Mouse (Mus musculus): ENCODE results near the gene Flvcr1. TPM values are rescaled to one million over a fixed set of nuclear protein-coding genes. Genes with fewer than 3 reads are reported as not detected.

Flvcr1 gene
- total RNA-seq (2023): 10 to 100 TPM; 26.9 to 32.4 TPM

DNA sequence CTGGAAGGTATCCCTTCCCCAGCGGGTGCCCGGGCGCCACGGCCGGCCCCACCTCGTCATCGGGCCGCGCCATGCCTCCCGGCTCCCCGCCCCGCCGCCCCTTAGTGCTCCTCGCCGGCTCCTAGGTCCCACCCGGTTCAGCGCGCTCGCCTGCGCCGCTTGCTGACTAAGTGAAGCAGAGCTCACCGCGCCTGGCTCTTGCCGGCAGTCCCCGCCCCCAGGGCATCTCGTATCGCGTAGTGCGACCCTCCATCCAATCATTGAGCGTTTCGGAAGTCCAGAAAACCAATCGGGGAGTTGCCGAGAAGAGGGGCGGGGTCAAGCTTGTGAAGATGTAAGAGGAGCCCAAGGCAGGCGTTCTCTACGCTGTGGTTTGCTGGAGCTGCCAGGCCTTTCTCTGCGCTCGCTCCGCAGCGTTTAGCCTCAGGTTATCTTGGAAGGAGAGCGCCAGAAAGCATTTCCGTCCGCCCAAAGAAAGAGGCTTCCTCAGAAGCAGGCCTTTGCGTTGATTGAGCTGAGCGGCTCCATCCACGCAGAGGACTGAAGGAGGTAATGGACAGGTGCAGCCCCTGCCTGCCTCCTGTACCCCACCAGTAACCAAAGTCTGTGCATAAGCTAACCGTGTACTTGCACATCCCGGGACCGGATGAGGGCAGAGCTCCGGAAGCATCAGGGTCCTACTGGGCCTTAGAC lies at the start of gene Flvcr1:
Gene Flvcr1 (minus strand): TSS at position 138 of the 693 bp plus-strand sequence.

DNA sequence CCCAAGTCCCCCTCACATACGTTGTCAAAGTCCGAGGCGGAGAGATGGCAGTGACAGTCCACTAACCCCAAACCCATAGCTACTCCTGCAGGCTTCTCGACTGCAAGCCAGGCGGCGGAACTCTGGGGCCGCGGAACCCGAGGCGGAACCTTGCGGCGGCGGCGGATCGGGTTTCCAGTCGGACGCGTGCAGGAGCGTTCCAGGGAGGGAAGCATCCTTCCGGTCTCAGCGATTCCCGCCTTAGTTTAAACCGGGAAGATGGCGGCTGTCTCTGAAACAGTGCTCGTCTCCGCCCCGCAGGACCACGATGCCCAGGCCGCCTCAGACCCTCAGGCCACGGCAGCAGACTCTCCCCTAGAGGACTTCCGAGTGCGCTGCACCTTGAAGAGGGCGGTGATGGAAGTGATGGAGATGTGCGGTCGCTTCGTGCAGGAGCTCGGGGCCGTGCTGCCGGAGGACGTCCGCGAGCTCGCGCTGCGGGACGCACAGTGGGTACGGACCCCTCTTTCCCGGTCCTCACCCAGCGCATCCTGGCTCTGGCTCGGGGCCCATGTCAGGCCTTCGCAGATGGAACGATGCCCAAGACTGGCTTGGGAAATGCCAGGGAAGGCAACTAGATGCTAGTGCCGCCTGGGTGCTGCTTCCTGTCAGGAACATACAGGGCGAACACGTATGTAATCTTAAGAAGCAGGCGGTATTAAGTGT lies 37.0 kb upstream of the Flvcr1 start, which contains the start of the genes Tatdn3 and Nsl1:
Gene Tatdn3 (minus strand): TSS at position 152 of the 705 bp plus-strand sequence.
Gene Nsl1 (plus strand): TSS at position 232 of the 705 bp plus-strand sequence.

DNA sequence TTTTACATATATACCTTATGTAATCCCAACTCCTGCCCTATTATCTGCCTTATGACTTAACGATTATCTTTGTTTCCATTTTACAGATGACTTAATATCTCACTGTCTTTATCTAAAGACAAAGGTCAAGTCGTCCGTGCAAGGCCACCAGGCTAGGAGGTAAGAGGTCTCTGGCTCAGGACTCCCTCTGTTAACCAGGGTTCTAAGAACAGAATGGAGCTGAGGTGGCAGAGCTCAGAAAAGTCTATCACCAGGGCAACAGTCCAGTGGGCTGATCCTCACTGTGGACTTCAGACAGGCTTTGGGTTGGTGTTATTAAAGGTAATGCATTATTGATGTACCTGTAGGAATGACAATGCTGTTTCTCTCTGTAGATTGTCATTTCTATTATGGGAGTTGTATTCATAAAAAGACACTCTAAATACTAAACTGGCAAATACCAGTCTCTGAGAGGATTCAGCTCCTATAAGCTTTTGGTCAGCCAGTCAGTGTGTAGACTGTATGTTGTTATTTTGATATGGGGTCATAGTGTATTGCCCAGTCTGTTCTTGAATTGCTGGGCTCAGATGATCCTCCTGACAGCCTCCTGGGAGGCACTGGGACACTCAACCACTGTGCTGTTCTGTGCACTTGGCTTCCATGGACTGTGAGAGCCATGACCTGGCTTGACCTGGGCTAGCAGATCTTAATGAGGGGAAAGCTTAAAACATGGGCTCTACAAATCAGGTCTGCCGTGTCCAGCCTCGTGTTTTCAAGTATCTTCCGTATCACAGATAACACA lies 10.8 kb upstream of the Flvcr1 start, which contains the start of gene Spata45:
Gene Spata45 (plus strand): TSS at position 86 of the 781 bp plus-strand sequence.

DNA sequence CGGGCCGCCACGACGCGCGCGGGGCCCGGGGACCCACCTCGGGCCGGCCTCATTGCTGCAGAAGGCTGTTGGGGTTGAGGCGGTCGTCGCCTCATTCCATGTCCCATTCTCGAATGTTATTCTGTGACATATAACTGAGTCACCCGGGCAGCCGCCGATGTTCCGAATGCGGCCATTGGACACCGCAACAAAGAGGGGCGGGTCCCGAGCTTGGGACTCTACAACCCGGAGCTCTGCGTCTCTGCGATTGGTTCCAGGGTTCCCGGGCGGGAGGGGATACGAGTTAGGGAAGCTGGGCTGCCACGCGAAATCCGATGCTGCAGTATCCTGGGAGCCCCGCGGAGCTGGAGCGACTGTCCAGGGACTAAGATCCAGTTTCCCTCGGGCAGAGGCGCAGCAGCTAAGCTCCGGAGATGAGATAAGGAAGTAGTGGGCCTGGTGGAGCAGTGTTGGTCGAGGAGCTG lies 46.8 kb downstream of the Flvcr1 start, which contains the start of gene Vash2:
Gene Vash2 (minus strand): TSS at position 197 of the 464 bp plus-strand sequence.

Other genes with a start within 250 kb of the Flvcr1 start
- 10 to 100 TPM; 21.1 TPM for gene Rps6kc1, start 114.4 kb downstream of the Flvcr1 start, total RNA-seq (2023)
- 10 to 100 TPM; 59.7 to 72.3 TPM for gene Angel2, start 101.0 kb downstream of the Flvcr1 start, total RNA-seq (2023)
- gene Vash2, start 46.9 kb downstream of the Flvcr1 start, total RNA-seq (2023): not detected
- not detected for gene Spata45, start 10.5 kb upstream of the Flvcr1 start, total RNA-seq (2023)
- gene Tatdn3, start 36.8 kb upstream of the Flvcr1 start, total RNA-seq (2023): 10 to 100 TPM; 10.0 to 10.1 TPM
- 1 to 10 TPM; 1.3 to 3.0 TPM for gene Nsl1, start 36.9 kb upstream of the Flvcr1 start, total RNA-seq (2023)
- gene Batf3, start 71.7 kb upstream of the Flvcr1 start, total RNA-seq (2023): not detected
- gene Fam71a, start 138.7 kb upstream of the Flvcr1 start, total RNA-seq (2023): not detected
- 1 to 10 TPM; 1.7 to 4.8 TPM for gene Atf3, start 191.9 kb upstream of the Flvcr1 start, total RNA-seq (2023)

Data from T-cell, adult 66 days (primary cell).